Mouse (Mus musculus) megakaryocyte, embryonic 14.5 days (primary cell): ENCODE measurements around the gene Gm29776.

Experiments used
- FLI1 ChIP-seq: IDR thresholded peaks from 2 replicates; pipeline ENCODE4 v1.6.1; 2012; ENCODE audit warnings: low read length, inconsistent platforms, mixed read lengths
- GATA1 ChIP-seq: IDR thresholded peaks from 3 replicates; pipeline ENCODE4 v1.6.1; 2012; ENCODE audit warnings: mixed read lengths, low read length, inconsistent platforms, borderline replicate concordance

DNA sequence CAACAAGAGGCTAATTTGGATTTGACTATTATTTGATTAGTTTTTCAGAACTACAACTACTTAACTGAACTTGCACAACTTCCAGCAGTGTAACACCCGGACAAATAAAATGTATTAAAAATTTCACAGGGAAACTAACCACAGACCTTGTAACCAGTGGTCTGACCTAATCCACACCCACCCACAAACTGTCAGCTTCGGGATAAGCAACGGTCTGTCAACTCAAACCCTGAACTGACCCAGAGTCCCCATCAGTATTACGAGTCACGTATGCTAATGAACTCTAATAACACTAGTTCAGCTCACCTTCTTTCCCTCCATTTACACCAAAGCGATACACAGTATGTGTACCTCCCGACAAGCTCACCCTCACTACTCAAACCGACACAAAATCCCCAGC is 13.2 kb downstream of the Gm29776 start:
- TF ChIP-seq GATA1 = no peak
- TF ChIP-seq FLI1 = no peak
